Mouse (Mus musculus): ENCODE results near the gene Ifnar2.

Ifnar2 gene

GRCm38 (mm10) chr16:91447512-91447900 lies 74.9 kb downstream of the Ifnar2 start:
- no peak for TF ChIP-seq GATA4 (IDR thresholded peaks at IDR 0.05; ENCODE audit: insufficient replicate concordance, low read length)

DNA sequence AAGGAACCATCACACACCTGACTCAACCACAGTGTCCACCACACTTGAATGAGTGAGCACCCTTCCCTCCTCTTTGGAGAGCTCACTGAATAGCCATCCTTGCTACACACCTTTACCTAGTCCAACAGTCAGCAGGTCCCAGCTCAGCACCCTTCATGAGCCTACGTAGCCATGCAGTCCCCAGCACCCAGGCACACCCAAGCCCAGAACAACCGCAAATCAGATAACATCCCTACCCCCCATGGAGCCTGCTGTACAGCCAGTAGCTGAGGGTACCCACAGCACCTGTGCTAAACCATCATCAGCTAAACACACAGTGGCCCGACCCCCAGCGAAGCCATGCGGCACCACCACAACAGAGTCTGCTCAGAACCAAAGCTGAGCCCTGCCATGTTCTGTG lies 75.5 kb downstream of the Ifnar2 start:
- no peak for TF ChIP-seq GATA4 (IDR thresholded peaks at IDR 0.05; ENCODE audit: insufficient replicate concordance, low read length)

DNA sequence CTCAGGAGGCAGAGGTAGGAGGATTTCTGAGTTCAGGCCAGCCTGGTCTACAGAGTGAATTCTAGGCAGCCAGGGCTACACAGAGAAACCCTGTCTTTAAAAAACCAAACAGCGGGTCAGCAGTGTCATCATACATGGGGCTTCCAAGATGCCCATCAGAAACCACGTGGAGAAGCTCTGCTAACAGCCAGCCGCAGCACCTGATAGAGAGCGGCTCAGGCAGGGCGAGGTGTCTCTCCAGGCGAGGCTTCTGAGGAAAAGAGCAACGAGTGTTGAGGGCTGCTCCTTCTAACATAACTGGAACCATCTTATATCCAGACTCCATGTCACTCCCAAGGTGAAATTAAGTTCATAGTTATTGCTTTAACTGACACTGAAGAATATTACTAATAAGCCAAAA lies 76.3 kb downstream of the Ifnar2 start:
- TF ChIP-seq GATA4 (IDR thresholded peaks at IDR 0.05; ENCODE audit: insufficient replicate concordance, low read length) = no peak

DNA sequence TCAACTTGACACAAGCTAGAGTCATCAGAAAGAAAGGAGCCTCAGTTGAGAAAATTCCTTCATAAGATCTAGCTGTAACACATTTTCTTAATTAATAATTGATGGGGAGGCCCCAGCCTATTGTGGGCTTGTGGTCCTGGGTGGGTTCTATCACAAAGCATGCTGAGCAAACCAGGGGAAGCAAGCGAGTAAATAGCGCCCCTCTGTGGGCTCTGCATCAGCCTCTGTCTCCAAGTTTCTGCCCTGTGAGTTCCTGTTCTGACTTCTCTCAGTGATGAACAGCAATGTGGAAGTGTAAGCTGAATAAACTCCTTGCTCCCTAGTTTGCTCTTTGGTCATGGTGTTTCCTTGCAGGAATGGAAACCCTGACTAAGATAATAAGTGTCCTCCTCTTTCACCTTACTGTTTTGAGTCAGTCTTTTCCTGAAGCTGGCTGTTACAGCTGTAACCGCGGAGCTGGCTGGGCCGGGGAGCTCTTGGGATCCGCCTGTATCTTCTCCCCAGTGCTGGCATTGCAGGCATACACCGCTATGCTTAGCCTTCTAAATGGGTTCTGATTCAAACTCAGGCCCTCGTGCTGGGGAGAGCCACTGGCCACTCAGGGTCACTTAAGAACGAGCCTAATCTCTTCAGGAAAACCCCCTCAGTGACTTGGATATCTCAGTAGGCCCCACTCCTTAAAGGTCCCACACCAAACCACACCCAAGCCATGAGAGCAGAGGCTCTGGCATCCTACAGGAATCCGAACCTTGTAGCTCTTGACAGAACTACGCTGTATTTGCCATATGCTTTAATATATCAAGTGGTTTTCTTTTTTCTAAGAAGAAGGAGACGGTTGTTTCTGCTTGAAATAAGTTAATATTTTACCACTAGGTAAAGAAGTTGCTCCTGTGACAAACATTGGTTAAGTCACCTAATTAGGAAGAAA lies 77.8 kb downstream of the Ifnar2 start:
- TF ChIP-seq GATA4 (IDR thresholded peaks at IDR 0.05; ENCODE audit: insufficient replicate concordance, low read length) = no peak

DNA sequence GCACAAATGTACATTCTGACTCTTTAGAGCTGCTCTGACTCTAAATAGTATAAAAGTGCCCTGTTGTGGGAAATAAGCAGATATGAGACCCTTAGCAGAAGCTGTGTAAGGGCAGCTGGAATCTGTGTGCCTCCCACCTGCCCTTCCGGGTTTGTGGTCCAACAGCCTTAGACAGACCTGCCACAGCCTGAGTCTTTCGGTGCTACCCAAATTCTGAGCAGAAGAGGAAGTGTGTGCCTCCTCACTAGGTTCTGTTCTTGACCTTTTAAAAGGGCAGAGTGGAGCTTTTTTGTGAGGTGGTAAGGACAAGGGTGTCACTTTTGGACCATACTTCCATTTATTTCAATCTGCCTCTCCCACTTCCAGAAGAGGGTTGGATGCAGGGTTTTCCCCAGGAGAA lies 79.4 kb downstream of the Ifnar2 start:
- TF ChIP-seq GATA4 (IDR thresholded peaks at IDR 0.05; ENCODE audit: insufficient replicate concordance, low read length) = no peak

DNA sequence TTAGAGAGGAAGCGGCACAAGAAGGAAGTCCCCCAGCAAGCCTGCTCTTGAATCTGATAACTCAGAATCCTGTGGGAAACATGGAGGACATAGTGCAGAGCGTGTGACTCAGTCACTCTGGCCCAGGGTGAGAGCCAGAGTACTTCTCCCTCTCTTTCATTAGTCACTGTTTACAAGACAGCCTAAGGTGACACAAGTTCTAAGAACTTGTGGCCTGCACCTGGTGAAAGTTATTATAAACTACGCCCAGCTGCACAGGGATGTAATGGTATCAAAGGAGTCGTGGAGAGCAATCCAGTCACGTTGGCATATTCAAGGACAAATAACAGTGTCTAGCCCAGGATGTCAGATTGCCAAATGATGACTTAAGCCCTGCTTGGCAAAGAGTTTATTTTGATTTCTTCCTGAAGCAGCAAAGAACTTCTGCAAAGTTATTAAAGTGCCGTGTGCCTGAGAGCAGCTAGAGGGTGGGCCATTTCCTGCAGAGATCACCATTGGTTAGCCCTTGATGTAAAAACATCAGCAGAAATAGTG lies 79.8 kb downstream of the Ifnar2 start:
- no peak for TF ChIP-seq GATA4 (IDR thresholded peaks at IDR 0.05; ENCODE audit: insufficient replicate concordance, low read length)
